Mouse (Mus musculus) forebrain, embryonic 10.5 days (tissue): ENCODE measurements around the gene Rpl28. TPM values are rescaled to one million over a fixed set of nuclear protein-coding genes. Genes with fewer than 3 reads are reported as not detected.
"Not testable (repeated sequence)": the region's sequence is repeated elsewhere in the genome, so short reads cannot be mapped to it uniquely, and the experiment has no call there.

Experiments
- DNase-seq: peaks from one replicate; pipeline ENCODE4 v3.0.0-alpha.2; 2017; ENCODE audit warnings: low spot score; ENCODE audit errors: extremely low spot score
- H3K27ac ChIP-seq: fragments of 300-500 bp; sonication (generic); 2 replicates; pipeline ENCODE4 v1.5.1; 2016; ENCODE audit warnings: mild to moderate bottlenecking
- H3K27me3 ChIP-seq: fragments of 300-500 bp; sonication (generic); 2 replicates; pipeline ENCODE4 v1.6.1; 2016; ENCODE audit warnings: mild to moderate bottlenecking; ENCODE audit not compliant: poor library complexity, severe bottlenecking
- H3K36me3 ChIP-seq: fragments of 300-500 bp; sonication (generic); replicated peaks from 2 replicates; pipeline ENCODE4 v1.6.1; 2016; ENCODE audit warnings: mild to moderate bottlenecking, moderate library complexity
- H3K4me1 ChIP-seq: fragments of 300-500 bp; sonication (generic); 2 replicates; pipeline ENCODE4 v1.6.1; 2016
- H3K4me3 ChIP-seq: fragments of 300-500 bp; sonication (generic); 2 replicates; pipeline ENCODE4 v1.5.1; 2016; ENCODE audit warnings: mild to moderate bottlenecking, moderate library complexity
- H3K9me3 ChIP-seq: fragments of 300-500 bp; sonication (generic); 2 replicates; pipeline ENCODE4 v1.6.1; 2016; ENCODE audit warnings: mild to moderate bottlenecking, moderate library complexity
- WGBS: fragments of 180-500 bp; shearing (Covaris S2); methylation state at CpG from one replicate; pipeline ENCODE4 v1.1.7; 2016; 5-methylcytosine and 5-hydroxymethylcytosine counted together
- polyA plus RNA-seq: library from polyadenylated mRNA; unstranded; fragments of >200 nt; fragmentation: Nextera tagmentation; extraction: Ambion mirVana; gene quantifications from 2 replicates; pipeline ENCODE4 v1.2.1, GENCODE M21; 2016

Gene Rpl28
- polyA plus RNA-seq, 1 experiment from 2014 or later, result 397 TPM

- H3K4me3 ChIP-seq, result peak overlapping the region; percentile 92
- H3K27ac ChIP-seq, result peak overlapping the region; percentile 98
- 1% methylated on average over 31 of the region's 31 CpGs for WGBS
- peaks cover 48% of the 10 kb centered on the region for H3K36me3 ChIP-seq
- H3K27me3 ChIP-seq, result peaks cover 29% of the 10 kb centered on the region
- peaks cover 28% of the 10 kb centered on the region for H3K4me1 ChIP-seq
- not testable (repeated sequence) for H3K9me3 ChIP-seq, DNase-seq
Observed at GRCm38 (mm10) chr7:4793248-4793647, 574 bp downstream of the Rpl28 start.

GRCm38 (mm10) chr7:4793674-4794073 lies 1.0 kb downstream of the Rpl28 start:
- 39% methylated on average over 4 of the region's 4 CpGs for WGBS
- no peaks in the 10 kb centered on the region for H3K9me3 ChIP-seq
- DNase-seq, result no peak
- H3K36me3 ChIP-seq, result peaks cover 52% of the 10 kb centered on the region
- H3K27ac ChIP-seq, result peak overlapping the region; percentile 98
- H3K4me1 ChIP-seq, result peaks cover 24% of the 10 kb centered on the region
- H3K27me3 ChIP-seq, result peaks cover 25% of the 10 kb centered on the region
- peak overlapping the region; percentile 92 for H3K4me3 ChIP-seq

GRCm38 (mm10) chr7:4794631-4795168 lies 2.0 kb downstream of the Rpl28 start:
- Histone ChIP-seq H3K36me3 (peaks cover 53% of the 10 kb centered on the region), H3K27me3 (peaks cover 15% of the 10 kb centered on the region), H3K9me3 (no peaks in the 10 kb centered on the region), H3K4me1 (peaks cover 13% of the 10 kb centered on the region), H3K4me3 (peak overlapping the region; percentile 92), H3K27ac (no peak overlapping the region)
- DNase-seq, result no peak
- WGBS, result 89% methylated on average over 3 of the region's 3 CpGs

GRCm38 (mm10) chr7:4795767-4796433 lies 3.2 kb downstream of the Rpl28 start:
- no peak overlapping the region for H3K27ac ChIP-seq
- H3K36me3 ChIP-seq, result peaks cover 53% of the 10 kb centered on the region
- H3K9me3 ChIP-seq, result no peaks in the 10 kb centered on the region
- no peak overlapping the region for H3K4me3 ChIP-seq
- H3K4me1 ChIP-seq, result peaks cover 13% of the 10 kb centered on the region
- peaks cover 6% of the 10 kb centered on the region; the same call in 1 of the 2 replicates for H3K27me3 ChIP-seq
- 76% methylated on average over 7 of the region's 7 CpGs for WGBS
- DNase-seq, result no peak

GRCm38 (mm10) chr7:4802247-4802646 lies 9.6 kb downstream of the Rpl28 start:
- H3K4me3 ChIP-seq, result no peak overlapping the region
- H3K36me3 ChIP-seq, result peaks cover 52% of the 10 kb centered on the region
- H3K4me1 ChIP-seq, result no peaks in the 10 kb centered on the region
- DNase-seq, result no peak
- no peaks in the 10 kb centered on the region for H3K9me3 ChIP-seq
- no peak overlapping the region for H3K27ac ChIP-seq
- no peaks in the 10 kb centered on the region for H3K27me3 ChIP-seq

- 95% methylated on average over 7 of the region's 7 CpGs for WGBS
- DNase-seq, result no peak
- Histone ChIP-seq H3K27me3 (no peaks in the 10 kb centered on the region), H3K4me1 (peaks cover 29% of the 10 kb centered on the region), H3K4me3 (no peak overlapping the region), H3K36me3 (peaks cover 80% of the 10 kb centered on the region), H3K27ac (no peak overlapping the region), H3K9me3 (no peaks in the 10 kb centered on the region)
Observed at GRCm38 (mm10) chr7:4806716-4807115, 14.0 kb downstream of the Rpl28 start.

GRCm38 (mm10) chr7:4811131-4811530 lies 18.5 kb downstream of the Rpl28 start:
- peaks cover 37% of the 10 kb centered on the region for H3K4me1 ChIP-seq
- DNase-seq, H3K27me3 ChIP-seq, H3K9me3 ChIP-seq: not testable (repeated sequence)
- 47% methylated on average over 10 of the region's 10 CpGs for WGBS
- H3K4me3 ChIP-seq, result peak overlapping the region; percentile 100
- H3K36me3 ChIP-seq, result peaks cover 53% of the 10 kb centered on the region
- H3K27ac ChIP-seq, result peak overlapping the region; percentile 98

GRCm38 (mm10) chr7:4811842-4812302 lies 19.2 kb downstream of the Rpl28 start:
- Histone ChIP-seq H3K36me3 (peaks cover 45% of the 10 kb centered on the region), H3K4me3 (peak overlapping the region; percentile 100), H3K4me1 (peaks cover 37% of the 10 kb centered on the region), H3K27me3 (no peaks in the 10 kb centered on the region), H3K27ac (peak overlapping the region; percentile 98), H3K9me3 (no peaks in the 10 kb centered on the region)
- 0% methylated on average over 35 of the region's 36 CpGs for WGBS
- peak; percentile 49 for DNase-seq

GRCm38 (mm10) chr7:4812303-4813104 lies 19.8 kb downstream of the Rpl28 start, which contains the start of gene Ube2s:
Ube2s (minus strand) TSS chr7:4812590.
- Histone ChIP-seq H3K9me3 (no peaks in the 10 kb centered on the region), H3K36me3 (peaks cover 39% of the 10 kb centered on the region), H3K27ac (peak within 1 kb of the TSS; percentile 98), H3K4me1 (peaks cover 37% of the 10 kb centered on the region), H3K27me3 (no peaks in the 10 kb centered on the region), H3K4me3 (peak within 1 kb of the TSS; percentile 100)
- WGBS, result under 1% methylated on average over 62 of the region's 62 CpGs
- DNase-seq, result peak; percentile 99

GRCm38 (mm10) chr7:4813105-4813791 lies 20.6 kb downstream of the Rpl28 start:
- H3K4me3 ChIP-seq, result peak overlapping the region; percentile 100
- peak overlapping the region; percentile 98 for H3K27ac ChIP-seq

GRCm38 (mm10) chr7:4816559-4816958 lies 23.9 kb downstream of the Rpl28 start:
- H3K9me3 ChIP-seq, result no peaks in the 10 kb centered on the region

More at GRCm38 (mm10) chr7:4813105-4813791, 20.6 kb downstream of the Rpl28 start:
- Histone ChIP-seq H3K27me3 (no peaks in the 10 kb centered on the region), H3K4me1 (peaks cover 37% of the 10 kb centered on the region), H3K9me3 (no peaks in the 10 kb centered on the region), H3K36me3 (peaks cover 34% of the 10 kb centered on the region)
- DNase-seq, result no peak
- WGBS, result 23% methylated on average over 8 of the region's 8 CpGs

GRCm38 (mm10) chr7:4820925-4821324 lies 28.3 kb downstream of the Rpl28 start:
- not testable (repeated sequence) for H3K4me3 ChIP-seq, H3K27ac ChIP-seq, H3K27me3 ChIP-seq, H3K9me3 ChIP-seq, DNase-seq, H3K36me3 ChIP-seq
- WGBS, result 92% methylated on average over 7 of the region's 7 CpGs
- peaks cover 19% of the 10 kb centered on the region for H3K4me1 ChIP-seq

More at GRCm38 (mm10) chr7:4816559-4816958, 23.9 kb downstream of the Rpl28 start:
- Histone ChIP-seq H3K4me3 (no peak overlapping the region), H3K27me3 (no peaks in the 10 kb centered on the region), H3K27ac (no peak overlapping the region), H3K4me1 (peaks cover 8% of the 10 kb centered on the region), H3K36me3 (peaks cover under 1% of the 10 kb centered on the region; the same call in 1 of the 2 replicates)
- no peak for DNase-seq
